Mouse (Mus musculus) thymus, adult 2 months (tissue): Measurements from ENCODE around the gene Epo.

Experiments used
- CTCF ChIP-seq: fragments of 200-500 bp; IDR thresholded peaks from 2 replicates; pipeline ENCODE4 v1.5.1; 2012; ENCODE audit warnings: mild to moderate bottlenecking, control low read depth, low read length, moderate library complexity, borderline replicate concordance; ENCODE audit not compliant: control insufficient read depth, poor library complexity, insufficient read depth; ENCODE audit errors: extremely low read depth
- POLR2A ChIP-seq: fragments of 200-500 bp; IDR thresholded peaks from 2 replicates; pipeline ENCODE4 v1.6.1; 2012; ENCODE audit warnings: mild to moderate bottlenecking, low read length, control low read depth, moderate library complexity; ENCODE audit not compliant: control insufficient read depth, poor library complexity, insufficient read depth; ENCODE audit errors: extremely low read depth

- no peak for TF ChIP-seq POLR2A
- no peak for TF ChIP-seq CTCF
These were observed 47.8 kb downstream of the Epo start for GRCm38 (mm10) chr5:137485071-137485850.
